Mouse (Mus musculus): ENCODE data around the gene Pnrc2. TPM values are rescaled to one million over a fixed set of nuclear protein-coding genes. Genes with fewer than 3 reads are reported as not detected.

Gene Pnrc2
- polyA plus RNA-seq, 1 experiment = 59.7 TPM

- H3K4me1 ChIP-seq (ENCODE audit: control insufficient read depth, insufficient read depth, low read length) = no peaks in the 10 kb centered on the region
- no peak for TF ChIP-seq POLR2A (IDR thresholded peaks at IDR 0.05; ENCODE audit: borderline replicate concordance, insufficient read depth, low read length)
- no peak overlapping the region for H3K27ac ChIP-seq (ENCODE audit: insufficient read depth, low read length)
- H3K4me3 ChIP-seq (replicated peaks; ENCODE audit: insufficient read depth, low read depth, low read length) = no peak overlapping the region
- no peak for DNase-seq
- no peaks in the 10 kb centered on the region for H3K27me3 ChIP-seq (ENCODE audit: control insufficient read depth, insufficient read depth, low read length)
- WGBS = 72% methylated on average over 4 of the region's 4 CpGs
These were observed 29.1 kb upstream of the Pnrc2 start for GRCm38 (mm10) chr4:135902606-135903242.

- no peak overlapping the region for H3K27ac ChIP-seq (ENCODE audit: insufficient read depth, low read length)
- 73% methylated on average over 5 of the region's 5 CpGs for WGBS
- no peak for TF ChIP-seq POLR2A (IDR thresholded peaks at IDR 0.05; ENCODE audit: borderline replicate concordance, insufficient read depth, low read length)
- no peak for TF ChIP-seq CTCF (IDR thresholded peaks at IDR 0.05; ENCODE audit: borderline replicate concordance, insufficient read depth, low read depth, low read length)
- H3K4me3 ChIP-seq (replicated peaks; ENCODE audit: insufficient read depth, low read depth, low read length) = no peak overlapping the region
- H3K27me3 ChIP-seq (ENCODE audit: control insufficient read depth, insufficient read depth, low read length) = no peaks in the 10 kb centered on the region
- no peaks in the 10 kb centered on the region for H3K4me1 ChIP-seq (ENCODE audit: control insufficient read depth, insufficient read depth, low read length)
- no peak for DNase-seq
These were observed 26.4 kb upstream of the Pnrc2 start for GRCm38 (mm10) chr4:135900008-135900407.

DNA sequence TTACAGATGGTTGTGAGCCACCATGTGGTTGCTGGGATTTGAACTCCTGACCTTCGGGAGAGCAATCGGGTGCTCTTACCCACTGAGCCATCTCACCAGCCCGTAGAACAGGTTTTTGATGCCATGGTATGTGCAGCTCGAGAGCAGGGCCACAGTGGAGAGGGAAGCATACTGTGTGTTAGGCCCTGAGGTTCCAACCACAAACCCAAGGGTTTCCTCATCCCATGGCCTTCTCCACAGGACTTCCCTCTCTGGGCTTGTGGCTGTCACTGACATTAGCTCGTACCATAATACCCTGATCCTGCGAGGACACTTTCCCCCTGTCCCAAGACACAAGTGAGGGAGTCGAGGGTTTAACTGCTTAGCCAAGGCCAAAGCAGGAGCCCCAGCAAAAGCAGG, 25.4 kb upstream of the Pnrc2 start:
- Histone ChIP-seq H3K4me1 (ENCODE audit: control insufficient read depth, insufficient read depth, low read length) (no peaks in the 10 kb centered on the region), H3K4me3 (replicated peaks; ENCODE audit: insufficient read depth, low read depth, low read length) (no peak overlapping the region), H3K27me3 (ENCODE audit: control insufficient read depth, insufficient read depth, low read length) (no peaks in the 10 kb centered on the region), H3K27ac (ENCODE audit: insufficient read depth, low read length) (no peak overlapping the region)
- no peak for DNase-seq
- 89% methylated on average over 7 of the region's 7 CpGs for WGBS
- TF ChIP-seq CTCF (IDR thresholded peaks at IDR 0.05; ENCODE audit: borderline replicate concordance, insufficient read depth, low read depth, low read length) = no peak
- no peak for TF ChIP-seq POLR2A (IDR thresholded peaks at IDR 0.05; ENCODE audit: borderline replicate concordance, insufficient read depth, low read length)

DNA sequence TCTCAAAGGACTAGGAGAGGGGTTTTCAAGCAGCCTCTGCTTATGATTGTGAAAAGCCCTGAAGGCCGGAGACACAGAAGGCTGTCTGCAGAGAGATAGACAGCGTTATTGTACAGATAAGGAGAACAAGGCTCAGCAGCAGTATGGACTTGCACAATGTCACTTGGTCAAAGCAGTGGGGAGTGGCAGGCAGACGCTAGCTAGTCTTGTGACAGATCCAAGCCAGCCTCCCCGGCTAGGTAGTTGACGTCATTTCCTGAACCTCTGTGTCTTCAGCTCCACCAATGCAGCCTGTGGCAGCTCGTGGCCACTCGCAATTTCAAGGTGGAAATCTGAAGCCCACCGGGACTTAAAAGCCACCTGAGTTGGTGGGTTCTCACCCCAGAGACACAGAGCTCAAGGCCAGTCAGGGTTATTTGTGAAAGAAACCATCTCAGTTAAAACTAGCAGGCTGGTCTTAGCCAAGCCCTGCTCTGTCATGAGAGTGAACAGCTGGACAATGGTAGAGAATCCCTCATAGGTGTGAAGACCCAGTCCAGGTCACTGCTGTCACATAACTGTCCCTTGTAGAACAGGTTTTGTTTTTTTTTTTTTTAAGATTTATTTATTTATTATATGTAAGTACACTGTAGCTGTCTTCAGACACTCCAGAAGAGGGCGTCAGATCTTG, 24.9 kb upstream of the Pnrc2 start:
- no peaks in the 10 kb centered on the region for H3K27me3 ChIP-seq (ENCODE audit: control insufficient read depth, insufficient read depth, low read length)
- 79% methylated on average over 9 of the region's 9 CpGs for WGBS
- H3K4me1 ChIP-seq (ENCODE audit: control insufficient read depth, insufficient read depth, low read length) = no peaks in the 10 kb centered on the region
- TF ChIP-seq POLR2A (IDR thresholded peaks at IDR 0.05; ENCODE audit: borderline replicate concordance, insufficient read depth, low read length) (no peak), CTCF (IDR thresholded peaks at IDR 0.05; ENCODE audit: borderline replicate concordance, insufficient read depth, low read depth, low read length) (no peak)
- no peak overlapping the region for H3K27ac ChIP-seq (ENCODE audit: insufficient read depth, low read length)
- DNase-seq = no peak
- H3K4me3 ChIP-seq (replicated peaks; ENCODE audit: insufficient read depth, low read depth, low read length) = no peak overlapping the region

- 64% methylated on average over 6 of the region's 6 CpGs for WGBS
- H3K27ac ChIP-seq (ENCODE audit: insufficient read depth, low read length) = no peak overlapping the region
- H3K4me3 ChIP-seq (replicated peaks; ENCODE audit: insufficient read depth, low read depth, low read length) = no peak overlapping the region
- DNase-seq = no peak
- H3K4me1 ChIP-seq (ENCODE audit: control insufficient read depth, insufficient read depth, low read length) = no peaks in the 10 kb centered on the region
- TF ChIP-seq CTCF (IDR thresholded peaks at IDR 0.05; ENCODE audit: borderline replicate concordance, insufficient read depth, low read depth, low read length) = no peak
- TF ChIP-seq POLR2A (IDR thresholded peaks at IDR 0.05; ENCODE audit: borderline replicate concordance, insufficient read depth, low read length) = no peak
- H3K27me3 ChIP-seq (ENCODE audit: control insufficient read depth, insufficient read depth, low read length) = no peaks in the 10 kb centered on the region
These were observed 22.5 kb upstream of the Pnrc2 start for GRCm38 (mm10) chr4:135896157-135896556.

GRCm38 (mm10) chr4:135895071-135895571, 21.5 kb upstream of the Pnrc2 start, which contains the start of gene Cnr2:
Gene Cnr2 (plus strand): TSS chr4:135895394.
- 60% methylated on average over 8 of the region's 8 CpGs for WGBS
- Histone ChIP-seq H3K27me3 (ENCODE audit: control insufficient read depth, insufficient read depth, low read length) (no peaks in the 10 kb centered on the region), H3K27ac (ENCODE audit: insufficient read depth, low read length) (no peak within 1 kb of the TSS), H3K4me1 (ENCODE audit: control insufficient read depth, insufficient read depth, low read length) (no peaks in the 10 kb centered on the region), H3K4me3 (replicated peaks; ENCODE audit: insufficient read depth, low read depth, low read length) (no peak within 1 kb of the TSS)
- DNase-seq = no peak
- TF ChIP-seq POLR2A (IDR thresholded peaks at IDR 0.05; ENCODE audit: borderline replicate concordance, insufficient read depth, low read length) (no peak), CTCF (IDR thresholded peaks at IDR 0.05; ENCODE audit: borderline replicate concordance, insufficient read depth, low read depth, low read length) (no peak)

DNA sequence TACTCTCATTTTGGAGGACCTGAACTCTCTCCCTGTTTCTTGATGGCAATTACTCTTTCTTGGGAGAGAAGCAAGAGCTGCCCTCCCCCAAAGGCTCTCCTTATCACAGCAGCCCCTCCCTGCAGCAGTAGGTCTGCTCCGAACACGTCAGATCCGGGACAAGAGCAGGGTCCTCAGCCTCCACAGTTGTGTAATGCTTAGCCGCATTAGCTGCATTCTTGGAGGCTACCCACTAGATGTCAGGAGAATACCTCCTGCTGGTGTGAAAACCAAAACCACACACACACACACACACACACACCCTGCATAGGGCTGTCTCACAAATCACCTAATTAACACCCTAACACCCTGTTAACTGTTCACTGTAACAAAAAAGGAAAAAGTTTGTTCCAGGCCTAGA, 19.2 kb upstream of the Pnrc2 start:
- H3K27me3 ChIP-seq (ENCODE audit: control insufficient read depth, insufficient read depth, low read length) = no peaks in the 10 kb centered on the region
- WGBS = 63% methylated on average over 4 of the region's 4 CpGs
- no peaks in the 10 kb centered on the region for H3K4me1 ChIP-seq (ENCODE audit: control insufficient read depth, insufficient read depth, low read length)
- no peak overlapping the region for H3K4me3 ChIP-seq (replicated peaks; ENCODE audit: insufficient read depth, low read depth, low read length)
- no peak for DNase-seq
- TF ChIP-seq CTCF (IDR thresholded peaks at IDR 0.05; ENCODE audit: borderline replicate concordance, insufficient read depth, low read depth, low read length) = no peak
- TF ChIP-seq POLR2A (IDR thresholded peaks at IDR 0.05; ENCODE audit: borderline replicate concordance, insufficient read depth, low read length) = no peak
- H3K27ac ChIP-seq (ENCODE audit: insufficient read depth, low read length) = no peak overlapping the region

- 87% methylated on average over 2 of the region's 2 CpGs for WGBS
- H3K4me3 ChIP-seq (replicated peaks; ENCODE audit: insufficient read depth, low read depth, low read length) = no peak overlapping the region
- no peak overlapping the region for H3K27ac ChIP-seq (ENCODE audit: insufficient read depth, low read length)
These were observed 17.9 kb upstream of the Pnrc2 start for GRCm38 (mm10) chr4:135891539-135891938.

More at GRCm38 (mm10) chr4:135891539-135891938, 17.9 kb upstream of the Pnrc2 start:
- no peaks in the 10 kb centered on the region for H3K4me1 ChIP-seq (ENCODE audit: control insufficient read depth, insufficient read depth, low read length)
- H3K27me3 ChIP-seq (ENCODE audit: control insufficient read depth, insufficient read depth, low read length) = no peaks in the 10 kb centered on the region
- TF ChIP-seq POLR2A (IDR thresholded peaks at IDR 0.05; ENCODE audit: borderline replicate concordance, insufficient read depth, low read length) = no peak
- TF ChIP-seq CTCF (IDR thresholded peaks at IDR 0.05; ENCODE audit: borderline replicate concordance, insufficient read depth, low read depth, low read length) = no peak
- no peak for DNase-seq
